Mouse (Mus musculus): ENCODE data around the gene Cd209b.

Gene Cd209b

DNA sequence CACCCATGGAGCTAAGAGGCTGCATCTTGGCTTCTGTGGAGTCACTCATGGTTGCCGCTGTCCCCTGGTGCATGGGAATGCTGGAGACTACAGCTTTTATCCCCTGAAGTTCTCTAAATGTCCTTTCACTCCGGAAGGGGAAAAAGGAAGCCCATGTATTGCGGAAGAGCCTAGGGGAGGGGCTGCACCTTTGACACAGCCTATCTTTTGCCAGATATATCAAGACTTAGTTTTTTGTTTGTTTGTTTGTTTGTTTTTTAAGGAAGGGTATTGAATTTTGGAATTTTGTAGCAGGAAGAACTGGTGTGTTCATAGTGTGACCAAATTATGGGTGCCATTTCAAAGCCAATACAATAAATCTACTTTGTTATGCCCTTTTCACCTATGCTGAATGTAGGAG is at the start of gene Cd209b:
Gene Cd209b, minus strand, starts transcription at position 101 of the 400 bp plus-strand sequence.
- DNase-seq (ENCODE audit: inconsistent ontology term), result no peak

DNA sequence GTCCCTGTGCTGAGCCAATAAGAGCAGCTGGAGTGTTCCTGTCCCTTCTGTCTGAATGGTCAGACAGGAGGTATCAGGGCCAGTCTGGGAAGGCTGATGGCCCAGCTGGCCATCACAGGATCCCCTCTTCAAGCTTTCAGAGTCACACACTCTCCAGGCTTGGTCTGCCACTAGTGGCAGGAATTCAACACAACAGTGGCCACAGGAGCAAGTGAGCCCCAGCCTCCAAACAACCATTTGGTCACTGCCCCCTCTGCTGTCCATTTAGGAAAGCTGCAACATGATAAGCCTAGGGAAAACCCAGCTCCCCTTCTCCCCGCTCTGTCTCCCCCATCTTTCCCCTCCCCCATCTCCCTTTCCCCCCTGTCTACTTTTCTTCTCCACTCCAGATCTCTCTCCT is 29.4 kb upstream of the Cd209b start:
- DNase-seq (ENCODE audit: inconsistent ontology term), result peak; percentile 32

DNA sequence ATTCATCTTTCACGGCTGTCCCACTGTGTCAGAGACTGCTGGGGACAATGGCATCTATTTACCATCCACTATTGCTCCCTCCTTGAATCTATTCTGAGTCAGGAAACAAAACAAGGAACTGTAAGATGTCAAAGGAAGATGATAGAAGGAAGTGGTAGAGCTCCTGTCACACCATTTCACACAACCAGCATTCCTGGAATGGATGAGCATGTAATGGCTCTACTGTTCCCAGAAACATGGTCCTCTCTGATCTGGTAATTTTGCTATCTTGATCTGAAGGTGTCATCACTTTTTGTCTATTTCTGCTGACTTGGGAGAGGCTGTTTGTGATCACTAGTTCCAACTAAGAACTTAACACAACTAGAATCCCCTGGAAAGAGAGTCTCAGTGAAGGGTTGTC is 28.0 kb upstream of the Cd209b start, which contains the start of gene Cd209c:
Gene Cd209c, minus strand, starts transcription at position 101 of the 400 bp plus-strand sequence.
- DNase-seq (ENCODE audit: inconsistent ontology term), result no peak

DNA sequence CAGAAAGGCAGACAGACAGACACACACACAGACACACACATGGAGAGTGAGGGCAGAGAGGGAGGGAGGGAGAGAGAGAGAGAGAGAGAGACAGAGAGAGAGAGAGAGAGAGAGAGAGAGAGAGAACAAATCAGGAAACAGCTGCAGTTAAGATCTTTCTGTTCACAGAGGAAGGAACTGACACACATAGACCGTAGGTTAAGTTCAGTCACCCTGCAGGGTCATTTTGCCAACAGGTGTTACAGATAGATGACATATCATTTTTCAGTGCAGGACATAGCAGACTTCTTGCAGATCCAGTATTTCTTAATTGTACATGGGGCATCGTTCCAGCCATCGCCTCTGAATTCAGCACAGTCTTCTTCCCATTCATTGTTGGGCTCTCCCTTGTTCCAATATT is 13.4 kb upstream of the Cd209b start:
- no peak for DNase-seq (ENCODE audit: inconsistent ontology term)

DNA sequence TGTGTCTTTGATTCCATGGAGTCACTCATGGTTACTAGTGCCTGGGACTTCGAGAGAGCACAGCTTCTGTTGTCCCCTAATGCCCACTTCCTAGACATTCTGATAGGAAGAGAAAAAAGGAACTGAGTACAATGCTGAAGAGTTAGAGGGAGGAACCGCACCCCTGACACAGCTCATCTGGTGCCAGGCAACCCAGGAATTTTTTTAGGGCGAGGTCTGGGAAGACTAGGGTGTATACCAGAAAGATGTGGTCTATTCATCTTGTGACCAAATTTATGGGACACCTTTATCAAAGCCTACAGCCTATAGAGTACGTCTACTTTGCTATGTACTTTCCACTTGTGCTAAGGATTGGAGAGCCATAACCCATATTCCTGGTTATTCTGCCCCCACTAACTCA is 48.2 kb downstream of the Cd209b start, which contains the start of gene Cd209d:
Gene Cd209d, minus strand, starts transcription at position 101 of the 400 bp plus-strand sequence.
- DNase-seq (ENCODE audit: inconsistent ontology term), result no peak

DNA sequence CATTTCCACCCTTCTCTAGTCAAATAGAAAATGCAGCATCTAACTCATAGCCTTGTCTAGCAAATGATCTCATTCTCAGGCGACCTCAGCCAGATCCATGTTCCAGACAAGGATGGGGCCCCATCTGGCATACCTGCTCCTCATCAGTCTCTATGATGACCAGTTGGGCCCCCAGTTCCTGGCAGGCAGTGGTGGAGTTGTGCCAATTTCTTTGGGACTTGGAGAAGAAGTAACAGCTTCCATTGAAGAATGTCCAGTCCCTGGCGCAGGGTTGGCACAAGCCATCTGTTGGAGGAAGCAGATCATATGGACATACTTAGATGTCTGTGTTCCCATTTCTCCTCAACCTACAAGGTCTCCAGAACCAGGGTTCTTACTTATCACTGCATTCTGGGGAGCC is 50.5 kb downstream of the Cd209b start:
- DNase-seq (ENCODE audit: inconsistent ontology term), result no peak
